8 mouse cellular contexts compared by ENCODE assay signal in the genomic region with DNA sequence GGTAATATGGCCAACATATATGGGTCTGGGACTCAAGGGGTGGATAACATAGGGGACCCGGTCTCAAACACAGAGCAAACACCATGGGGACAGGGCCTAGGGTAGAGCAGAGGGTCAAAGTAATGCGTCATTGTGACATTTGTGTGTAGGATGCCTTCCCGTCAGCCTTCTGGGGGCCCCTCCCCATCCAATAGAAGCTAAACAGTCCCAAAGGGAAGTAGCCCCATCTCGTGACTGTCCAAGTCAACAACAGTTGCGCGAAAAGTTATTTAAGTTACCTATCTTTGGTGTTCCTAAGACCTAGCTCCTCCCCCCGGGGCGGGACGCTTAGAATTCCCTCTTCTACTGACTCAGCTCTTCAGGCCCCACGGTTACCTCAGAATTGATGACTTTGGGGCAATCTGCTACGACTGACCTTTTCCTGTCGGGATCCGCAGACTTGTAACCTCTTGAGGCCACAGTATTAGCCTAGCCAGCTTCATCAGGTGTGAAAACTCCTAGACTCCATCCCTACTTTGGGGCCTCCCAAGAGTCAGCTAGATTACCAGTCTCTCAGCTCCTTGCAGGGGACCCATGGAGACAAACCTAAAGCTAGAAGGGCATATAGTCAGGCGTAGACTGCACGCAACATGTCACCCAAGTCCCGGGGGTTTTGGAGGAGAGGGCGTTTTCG. TPM values are rescaled to one million over a fixed set of nuclear protein-coding genes. Genes with fewer than 3 reads are reported as not detected.
DNase-seq lines count a peak whose midpoint lies in the region; ATAC-seq lines count a peak whose summit lies in the region.

No protein-coding gene starts in this region.

- H3K4me1 ChIP-seq in heart, embryonic 16.5 days (ENCODE audit: control insufficient read depth, insufficient read depth, low read length) = peaks cover 3% of the 10 kb centered on the region; the same call in 1 of the 2 replicates
- H3K4me1 ChIP-seq in hindbrain, embryonic 16.5 days (ENCODE audit: control insufficient read depth, insufficient read depth, low read depth, low read length) = peaks cover 10% of the 10 kb centered on the region
- H3K4me1 ChIP-seq in liver, embryonic 15.5 days (replicated peaks) = peaks cover 14% of the 10 kb centered on the region
- peaks cover 8% of the 10 kb centered on the region; the same call in 1 of the 2 replicates for H3K4me1 ChIP-seq in neural tube, embryonic 14.5 days (ENCODE audit: control insufficient read depth, insufficient read depth, low read length)

- no peak; the same call in 1 of the 2 replicates for ATAC-seq in heart, embryonic 16.5 days (replicated peaks; ENCODE audit: extremely low read depth, insufficient read depth, low FRiP score)
- peak; percentile 61 for ATAC-seq in common myeloid progenitor, adult 5-6 weeks (replicated peaks; ENCODE audit: low read depth, poor library complexity, severe bottlenecking)
- ATAC-seq in hindbrain, embryonic 16.5 days = no peak
- ATAC-seq in liver, embryonic 15.5 days (ENCODE audit: insufficient read depth) = peak; percentile 54
- peak; percentile 56 for ATAC-seq in neural tube, embryonic 14.5 days (ENCODE audit: low read depth)
- no peak for ATAC-seq in CD4-positive, CD25-positive, alpha-beta regulatory T cell, adult 4 months

- H3K27me3 ChIP-seq in heart, embryonic 16.5 days (ENCODE audit: control insufficient read depth, insufficient read depth, low read length) = no peaks in the 10 kb centered on the region
- H3K27me3 ChIP-seq in hindbrain, embryonic 16.5 days (replicated peaks; ENCODE audit: control insufficient read depth, insufficient read depth, low read length) = no peaks in the 10 kb centered on the region
- peaks cover 37% of the 10 kb centered on the region for H3K27me3 ChIP-seq in liver, embryonic 15.5 days
- no peaks in the 10 kb centered on the region for H3K27me3 ChIP-seq in neural tube, embryonic 14.5 days (ENCODE audit: control insufficient read depth, insufficient read depth, low read length)

- H3K4me3 ChIP-seq in heart, embryonic 16.5 days (ENCODE audit: low read length) = peak overlapping the region; percentile 50
- peak overlapping the region; percentile 45 for H3K4me3 ChIP-seq in hindbrain, embryonic 16.5 days (ENCODE audit: low read length)
- H3K4me3 ChIP-seq in liver, embryonic 15.5 days (replicated peaks) = peak overlapping the region; percentile 36
- H3K4me3 ChIP-seq in neural tube, embryonic 14.5 days (ENCODE audit: low read depth, low read length) = peak overlapping the region; percentile 28

- WGBS in heart, embryonic 16.5 days = 15% methylated on average over 18 of the region's 18 CpGs
- 11% methylated on average over 18 of the region's 18 CpGs for WGBS in hindbrain, embryonic 16.5 days
- WGBS in liver, embryonic 15.5 days (ENCODE audit: insufficient replicate concordance) = 8% methylated on average over 18 of the region's 18 CpGs
- 12% methylated on average over 18 of the region's 18 CpGs for WGBS in neural tube, embryonic 14.5 days

- no peaks in the 10 kb centered on the region for H3K36me3 ChIP-seq in heart, embryonic 16.5 days (ENCODE audit: control insufficient read depth, insufficient read depth)
- H3K36me3 ChIP-seq in hindbrain, embryonic 16.5 days (ENCODE audit: control insufficient read depth, insufficient read depth, low read length) = no peaks in the 10 kb centered on the region
- no peaks in the 10 kb centered on the region for H3K36me3 ChIP-seq in liver, embryonic 15.5 days (replicated peaks)
- no peaks in the 10 kb centered on the region for H3K36me3 ChIP-seq in neural tube, embryonic 14.5 days (ENCODE audit: control insufficient read depth, insufficient read depth, low read length)

- 0 out of 2 replicates have a peak, but pooled peaks cover 2% of the 10 kb centered on the region for H3K9me3 ChIP-seq in heart, embryonic 16.5 days (replicated peaks; ENCODE audit: control insufficient read depth, low read length)
- H3K9me3 ChIP-seq in hindbrain, embryonic 16.5 days (ENCODE audit: control insufficient read depth, low read length) = no peaks in the 10 kb centered on the region
- H3K9me3 ChIP-seq in liver, embryonic 15.5 days (replicated peaks) = no peaks in the 10 kb centered on the region
- H3K9me3 ChIP-seq in neural tube, embryonic 14.5 days (ENCODE audit: control insufficient read depth, low read length) = no peaks in the 10 kb centered on the region

- intact Hi-C loops in heart, postnatal 10 days (cut with DNase I) = no loop called here

- DNase-seq in heart, postnatal 10 days = no peak
- DNase-seq in layer of hippocampus, adult 8-10 months (ENCODE audit: low spot score in 2 of 2) = no peak

- H3K27ac ChIP-seq in heart, embryonic 16.5 days (ENCODE audit: low read length) = no peak overlapping the region
- H3K27ac ChIP-seq in hindbrain, embryonic 16.5 days (ENCODE audit: low read depth, low read length) = no peak overlapping the region
- H3K27ac ChIP-seq in liver, embryonic 15.5 days (replicated peaks) = no peak overlapping the region
- no peak overlapping the region for H3K27ac ChIP-seq in neural tube, embryonic 14.5 days (ENCODE audit: low read depth, low read length)

- H3K4me2 ChIP-seq in heart, embryonic 16.5 days (ENCODE audit: low read depth, low read length) = peak overlapping the region; percentile 65
- peak overlapping the region; percentile 79 for H3K4me2 ChIP-seq in hindbrain, embryonic 16.5 days (ENCODE audit: low read length)
- peak overlapping the region; percentile 67 for H3K4me2 ChIP-seq in liver, embryonic 15.5 days
- peak overlapping the region; percentile 65 for H3K4me2 ChIP-seq in neural tube, embryonic 14.5 days (ENCODE audit: low read depth, low read length)

- peak overlapping the region; percentile 26; the same call in 1 of the 2 replicates for H3K9ac ChIP-seq in heart, embryonic 16.5 days (ENCODE audit: low read length)
- H3K9ac ChIP-seq in hindbrain, embryonic 16.5 days (ENCODE audit: low read depth, low read length) = peak overlapping the region; percentile 57
- peak overlapping the region; percentile 12; the same call in 1 of the 2 replicates for H3K9ac ChIP-seq in liver, embryonic 15.5 days
- peak overlapping the region; percentile 25; the same call in 1 of the 2 replicates for H3K9ac ChIP-seq in neural tube, embryonic 14.5 days (replicated peaks; ENCODE audit: low read depth, low read length)

RNA-seq across cellular contexts. Expression of a gene that starts 20.2 kb away (rescaled TPM):
- 1,475 and 1,571 TPM in 2 replicates for polyA plus RNA-seq in heart, embryonic 16.5 days (2015; fragmentation: Nextera tagmentation; extraction: Ambion mirVana)
- total RNA-seq in heart, postnatal 10 days (2021) = 100 to 1,000 TPM; 868 to 930 TPM
- total RNA-seq in common myeloid progenitor, adult 5-6 weeks (2017) = 1,892 and 2,280 TPM in 2 replicates
- 2,228 and 2,423 TPM in 2 replicates for polyA plus RNA-seq in hindbrain, embryonic 16.5 days (2015; fragmentation: Nextera tagmentation; extraction: Ambion mirVana)
- polyA plus RNA-seq in liver, embryonic 15.5 days (2015; fragmentation: Nextera tagmentation; extraction: Ambion mirVana) = 2,115 and 2,296 TPM in 2 replicates
- polyA plus RNA-seq in neural tube, embryonic 14.5 days (2014; fragmentation: Nextera tagmentation; extraction: Ambion mirVana) = 3,180 and 3,430 TPM in 2 replicates
- total RNA-seq in layer of hippocampus, adult 8-10 months (2022) = 100 to 1,000 TPM; 296 to 316 (median 303) TPM
- 100 to 1,000 TPM; 579 to 648 TPM for polyA plus RNA-seq in CD4-positive, CD25-positive, alpha-beta regulatory T cell, adult 4 months (2017; shearing (Covaris generic))

RNA-seq across cellular contexts. Expression of a gene that starts 57.3 kb away (rescaled TPM):
- 22.2 and 28.6 TPM in 2 replicates for polyA plus RNA-seq in heart, embryonic 16.5 days (2015; fragmentation: Nextera tagmentation; extraction: Ambion mirVana)
- 10 to 100 TPM; 15.1 to 15.8 TPM for total RNA-seq in heart, postnatal 10 days (2021)
- 42.4 and 47.0 TPM in 2 replicates for total RNA-seq in common myeloid progenitor, adult 5-6 weeks (2017)
- 28.7 and 32.2 TPM in 2 replicates for polyA plus RNA-seq in hindbrain, embryonic 16.5 days (2015; fragmentation: Nextera tagmentation; extraction: Ambion mirVana)
- polyA plus RNA-seq in liver, embryonic 15.5 days (2015; fragmentation: Nextera tagmentation; extraction: Ambion mirVana) = 21.8 and 22.4 TPM in 2 replicates
- polyA plus RNA-seq in neural tube, embryonic 14.5 days (2014; fragmentation: Nextera tagmentation; extraction: Ambion mirVana) = 29.0 and 32.4 TPM in 2 replicates
- total RNA-seq in layer of hippocampus, adult 8-10 months (2022) = 10 to 100 TPM; 22.3 to 24.9 (median 22.6) TPM
- polyA plus RNA-seq in CD4-positive, CD25-positive, alpha-beta regulatory T cell, adult 4 months (2017; shearing (Covaris generic)) = 10 to 100 TPM; 44.4 to 50.2 TPM

Comparison
In these comparisons a context has a peak if more than half of its experiments do, and no peak if none do; other contexts are left out.
1. ATAC-seq: peak in common myeloid progenitor, adult 5-6 weeks (single experiment), liver, embryonic 15.5 days (single experiment) and neural tube, embryonic 14.5 days (single experiment); none in heart, embryonic 16.5 days (single experiment), hindbrain, embryonic 16.5 days (single experiment) and CD4-positive, CD25-positive, alpha-beta regulatory T cell, adult 4 months (single experiment).
2. Peak in every context shown above with its lines, with median percentiles within 50 percentile points of each other: H3K4me2 ChIP-seq, H3K4me3 ChIP-seq and H3K9ac ChIP-seq.